Mouse (Mus musculus): Measurements from ENCODE around the gene Ifna5. TPM values are rescaled to one million over a fixed set of nuclear protein-coding genes. Genes with fewer than 3 reads are reported as not detected.

Ifna5 gene
- polyA plus RNA-seq, 1 experiment, result not detected

- H3K4me3 ChIP-seq (ENCODE audit: low read depth, low read length), result no peak overlapping the region
- H3K4me1 ChIP-seq (ENCODE audit: control insufficient read depth, insufficient read depth, insufficient read length, low read length), result no peaks in the 10 kb centered on the region
- 65% methylated on average over 6 of the region's 6 CpGs for WGBS
- H3K27ac ChIP-seq (ENCODE audit: insufficient read depth, low read depth, low read length), result no peak overlapping the region
- no peaks in the 10 kb centered on the region for H3K36me3 ChIP-seq (ENCODE audit: control insufficient read depth, insufficient read depth, low read length)
- TF ChIP-seq CTCF (IDR thresholded peaks at IDR 0.05; ENCODE audit: extremely low read depth, insufficient read length, insufficient replicate concordance, low read depth, low read length) (no peak), POLR2A (IDR thresholded peaks at IDR 0.05; ENCODE audit: low read depth, low read length) (no peak)
- no peaks in the 10 kb centered on the region for H3K27me3 ChIP-seq (ENCODE audit: control insufficient read depth, insufficient read depth, low read length)
Observed at GRCm38 (mm10) chr4:88865011-88865569, 29.8 kb downstream of the Ifna5 start.

GRCm38 (mm10) chr4:88867366-88867925 lies 32.1 kb downstream of the Ifna5 start:
- TF ChIP-seq CTCF (IDR thresholded peaks at IDR 0.05; ENCODE audit: extremely low read depth, insufficient read length, insufficient replicate concordance, low read depth, low read length) (peak; percentile 95), POLR2A (IDR thresholded peaks at IDR 0.05; ENCODE audit: low read depth, low read length) (no peak)
- 1% methylated on average over 8 of the region's 8 CpGs for WGBS
- no peaks in the 10 kb centered on the region for H3K4me1 ChIP-seq (ENCODE audit: control insufficient read depth, insufficient read depth, insufficient read length, low read length)
- no peak overlapping the region for H3K4me3 ChIP-seq (ENCODE audit: low read depth, low read length)
- no peaks in the 10 kb centered on the region for H3K36me3 ChIP-seq (ENCODE audit: control insufficient read depth, insufficient read depth, low read length)
- no peak overlapping the region for H3K27ac ChIP-seq (ENCODE audit: insufficient read depth, low read depth, low read length)
- no peaks in the 10 kb centered on the region for H3K27me3 ChIP-seq (ENCODE audit: control insufficient read depth, insufficient read depth, low read length)

GRCm38 (mm10) chr4:88867926-88868911 lies 32.9 kb downstream of the Ifna5 start:
- Histone ChIP-seq H3K4me1 (ENCODE audit: control insufficient read depth, insufficient read depth, insufficient read length, low read length) (no peaks in the 10 kb centered on the region), H3K27ac (ENCODE audit: insufficient read depth, low read depth, low read length) (no peak overlapping the region), H3K36me3 (ENCODE audit: control insufficient read depth, insufficient read depth, low read length) (no peaks in the 10 kb centered on the region), H3K4me3 (ENCODE audit: low read depth, low read length) (peak overlapping the region; percentile 61), H3K27me3 (ENCODE audit: control insufficient read depth, insufficient read depth, low read length) (no peaks in the 10 kb centered on the region)
- TF ChIP-seq POLR2A (IDR thresholded peaks at IDR 0.05; ENCODE audit: low read depth, low read length) (no peak), CTCF (IDR thresholded peaks at IDR 0.05; ENCODE audit: extremely low read depth, insufficient read length, insufficient replicate concordance, low read depth, low read length) (no peak)
- 4% methylated on average over 31 of the region's 31 CpGs for WGBS

- H3K27ac ChIP-seq (ENCODE audit: insufficient read depth, low read depth, low read length), result no peak overlapping the region
- H3K27me3 ChIP-seq (ENCODE audit: control insufficient read depth, insufficient read depth, low read length), result no peaks in the 10 kb centered on the region
- H3K4me1 ChIP-seq (ENCODE audit: control insufficient read depth, insufficient read depth, insufficient read length, low read length), result peaks cover 9% of the 10 kb centered on the region; the same call in 1 of the 2 replicates
- 0% methylated on average over 2 of the region's 2 CpGs for WGBS
- TF ChIP-seq CTCF (IDR thresholded peaks at IDR 0.05; ENCODE audit: extremely low read depth, insufficient read length, insufficient replicate concordance, low read depth, low read length) (no peak), POLR2A (IDR thresholded peaks at IDR 0.05; ENCODE audit: low read depth, low read length) (no peak)
- no peaks in the 10 kb centered on the region for H3K36me3 ChIP-seq (ENCODE audit: control insufficient read depth, insufficient read depth, low read length)
- H3K4me3 ChIP-seq (ENCODE audit: low read depth, low read length), result no peak overlapping the region
Observed at GRCm38 (mm10) chr4:88872691-88873090, 37.4 kb downstream of the Ifna5 start.

GRCm38 (mm10) chr4:88875435-88876095 lies 40.2 kb downstream of the Ifna5 start:
- TF ChIP-seq POLR2A (IDR thresholded peaks at IDR 0.05; ENCODE audit: low read depth, low read length) (no peak), CTCF (IDR thresholded peaks at IDR 0.05; ENCODE audit: extremely low read depth, insufficient read length, insufficient replicate concordance, low read depth, low read length) (no peak)
- peaks cover 13% of the 10 kb centered on the region; the same call in 1 of the 2 replicates for H3K4me1 ChIP-seq (ENCODE audit: control insufficient read depth, insufficient read depth, insufficient read length, low read length)
- H3K27ac ChIP-seq (ENCODE audit: insufficient read depth, low read depth, low read length), result peak overlapping the region; percentile 7; the same call in 1 of the 2 replicates
- WGBS, result 50% methylated on average over 4 of the region's 4 CpGs
- H3K36me3 ChIP-seq (ENCODE audit: control insufficient read depth, insufficient read depth, low read length), result no peaks in the 10 kb centered on the region
- H3K27me3 ChIP-seq (ENCODE audit: control insufficient read depth, insufficient read depth, low read length), result no peaks in the 10 kb centered on the region
- no peak overlapping the region for H3K4me3 ChIP-seq (ENCODE audit: low read depth, low read length)

- WGBS, result 77% methylated on average over 4 of the region's 4 CpGs
- TF ChIP-seq POLR2A (IDR thresholded peaks at IDR 0.05; ENCODE audit: low read depth, low read length), result no peak
- no peak for TF ChIP-seq CTCF (IDR thresholded peaks at IDR 0.05; ENCODE audit: extremely low read depth, insufficient read length, insufficient replicate concordance, low read depth, low read length)
- Histone ChIP-seq H3K4me3 (ENCODE audit: low read depth, low read length) (no peak overlapping the region), H3K27me3 (ENCODE audit: control insufficient read depth, insufficient read depth, low read length) (no peaks in the 10 kb centered on the region), H3K27ac (ENCODE audit: insufficient read depth, low read depth, low read length) (peak overlapping the region; percentile 46; the same call in 1 of the 2 replicates), H3K36me3 (ENCODE audit: control insufficient read depth, insufficient read depth, low read length) (no peaks in the 10 kb centered on the region), H3K4me1 (ENCODE audit: control insufficient read depth, insufficient read depth, insufficient read length, low read length) (peaks cover 13% of the 10 kb centered on the region; the same call in 1 of the 2 replicates)
Observed at GRCm38 (mm10) chr4:88876520-88876919, 41.2 kb downstream of the Ifna5 start.

Data from small intestine, adult 2 months (tissue).